Mouse (Mus musculus) c-Kit-positive CD71-positive TER-119-negative erythroid progenitor cells, embryonic 14.5 days (primary cell): ENCODE data around the gene Aak1.
A peak's percentile ranks its signal among the peaks of the same experiment; 100 is the strongest.

ENCODE experiments used
- DNase-seq: peaks from one replicate; pipeline ENCODE4 v3.0.0-alpha.2; 2013; ENCODE audit warnings: low read depth

Gene Aak1

DNA sequence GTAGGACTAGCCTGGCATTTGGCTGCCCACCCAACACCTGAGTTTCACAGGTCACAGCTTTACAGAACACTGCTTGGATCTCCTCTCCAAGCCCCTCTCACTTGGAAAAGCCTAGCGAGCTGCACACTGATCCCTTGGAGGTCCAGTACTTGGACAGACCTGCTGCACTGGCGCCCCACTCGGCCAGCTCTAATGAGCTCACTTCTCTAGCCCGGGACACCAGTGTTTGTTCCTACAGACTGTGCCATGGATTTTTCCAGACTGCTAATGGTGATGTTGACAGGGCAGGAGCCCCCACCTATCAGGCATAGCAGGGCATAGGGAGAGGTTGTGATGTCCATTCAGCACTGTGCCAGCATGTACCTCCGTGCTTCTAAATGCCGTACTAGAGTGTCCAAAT is 48.2 kb downstream of the Aak1 start:
- DNase-seq = no peak

DNA sequence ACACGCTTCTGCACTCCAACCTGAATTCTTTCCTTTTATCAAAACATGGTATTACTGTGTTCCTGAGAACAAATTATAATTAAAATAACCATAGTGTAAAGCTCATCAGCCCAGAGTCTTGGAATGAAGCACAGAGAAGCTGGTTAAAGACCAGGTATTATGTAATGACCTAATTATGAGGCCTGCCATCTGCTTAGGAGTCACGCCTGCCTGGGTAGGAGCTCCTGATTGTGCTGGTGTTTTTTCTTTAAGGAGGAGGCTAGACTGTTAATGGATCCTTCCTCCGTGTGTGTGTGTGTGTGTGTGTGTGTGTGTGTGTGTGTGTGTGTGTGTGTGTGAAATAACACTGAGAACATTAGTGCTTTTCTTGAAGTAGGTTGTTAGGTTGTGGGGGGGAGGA is 49.7 kb downstream of the Aak1 start:
- no peak for DNase-seq

DNA sequence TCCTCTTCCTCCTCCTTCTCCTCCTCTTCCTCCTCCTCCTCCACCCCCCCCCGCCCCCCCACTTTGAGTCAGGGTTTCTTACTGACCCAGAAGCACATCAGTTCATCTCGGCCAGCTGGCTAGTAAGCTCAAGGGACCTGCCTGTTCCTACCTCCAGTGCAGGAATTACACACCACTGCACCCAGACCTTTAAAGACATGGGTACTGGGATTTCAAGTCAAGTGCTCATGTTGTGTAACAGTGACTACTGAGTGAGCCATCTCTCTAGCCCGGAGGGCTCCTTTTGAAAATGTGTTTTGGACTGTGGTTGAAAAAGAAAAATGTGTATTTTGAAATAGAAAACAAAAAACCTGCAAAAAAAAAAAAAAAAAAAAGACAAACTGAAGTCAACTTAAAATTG is 50.6 kb downstream of the Aak1 start:
- DNase-seq = no peak

DNA sequence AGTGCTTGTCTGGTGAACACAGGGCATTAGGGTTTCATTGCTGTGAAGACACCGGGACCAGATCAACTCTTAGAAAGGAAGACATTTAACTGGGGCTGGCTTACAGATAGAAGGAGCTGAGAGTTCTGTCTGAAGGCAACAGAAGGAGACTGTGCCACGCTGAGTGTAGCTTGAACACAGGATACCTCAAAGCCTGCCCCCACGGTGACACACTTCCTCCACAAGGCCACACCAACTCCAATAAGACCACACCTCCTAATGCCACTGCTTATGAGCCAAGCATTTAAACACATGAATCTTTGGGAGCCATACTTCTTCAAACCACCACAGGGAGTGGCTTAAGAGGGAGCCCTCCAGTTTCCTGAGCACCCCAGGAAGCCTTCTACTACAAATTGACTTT is 51.2 kb downstream of the Aak1 start:
- DNase-seq = no peak

DNA sequence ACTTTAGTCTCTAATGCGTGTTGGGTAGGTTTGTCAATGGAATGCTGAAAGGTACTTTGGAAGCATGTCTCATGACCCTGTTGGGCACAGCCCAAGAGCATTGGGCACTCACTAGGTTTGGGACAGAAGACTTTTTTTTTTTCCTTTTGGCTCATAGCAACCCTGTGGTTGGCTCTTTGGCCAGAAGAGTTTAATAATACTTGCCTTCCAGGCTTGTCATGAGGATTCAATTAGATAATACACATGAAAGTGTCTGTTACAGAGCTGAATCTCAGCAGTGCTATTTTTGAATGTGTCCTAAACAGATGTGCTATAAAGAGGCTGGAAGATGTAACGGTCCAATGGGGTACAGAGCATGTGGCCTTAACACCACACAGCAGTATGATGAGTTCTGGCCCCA is 56.2 kb downstream of the Aak1 start:
- DNase-seq = no peak

DNA sequence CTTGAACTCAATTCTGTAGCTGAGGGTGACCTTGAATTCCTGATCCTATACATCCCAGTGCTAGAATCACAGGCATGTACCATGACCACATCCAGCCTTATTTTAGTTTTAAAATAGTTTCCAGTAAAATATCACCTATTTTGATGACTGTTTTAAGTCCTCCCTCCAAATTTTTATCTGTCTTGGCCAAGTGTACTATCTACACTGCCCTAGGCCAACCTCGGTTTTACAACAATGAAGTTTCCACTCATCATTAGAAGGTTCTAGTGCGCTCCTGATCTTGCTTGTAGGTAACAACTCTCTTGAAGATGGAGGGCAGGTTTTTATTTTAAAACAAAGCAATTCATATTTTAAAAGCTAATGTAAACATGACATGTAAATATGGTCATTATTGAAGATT is 57.9 kb downstream of the Aak1 start:
- DNase-seq = no peak

DNA sequence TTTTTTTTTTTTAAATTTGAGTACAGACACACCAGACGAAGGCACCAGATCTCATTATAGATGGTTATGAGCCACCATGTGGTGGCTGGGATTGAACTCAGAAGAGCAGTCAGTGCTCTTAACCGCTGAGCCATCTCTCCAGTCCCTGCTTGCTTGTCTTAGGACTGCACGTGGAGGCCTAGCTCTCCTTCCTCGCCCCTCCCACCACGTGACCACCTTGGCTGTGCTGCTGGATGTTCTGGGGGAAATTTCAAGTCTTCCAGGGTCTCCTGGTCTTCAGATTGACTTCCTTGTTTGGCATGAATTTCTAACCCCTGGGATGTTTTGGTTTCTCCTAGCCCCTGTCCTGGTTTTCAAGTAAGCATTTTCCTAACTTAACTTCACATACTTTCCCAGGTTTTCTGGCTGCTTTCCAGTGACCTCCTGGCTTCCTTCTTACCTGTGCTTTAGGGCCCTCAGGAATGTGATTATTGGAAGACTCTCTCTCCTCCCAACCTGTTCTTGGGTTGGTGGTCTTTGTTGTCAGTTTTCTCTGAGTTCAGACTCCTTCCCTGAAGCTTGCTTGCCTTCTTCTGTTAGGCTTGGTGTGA is 59.3 kb downstream of the Aak1 start:
- no peak for DNase-seq

DNA sequence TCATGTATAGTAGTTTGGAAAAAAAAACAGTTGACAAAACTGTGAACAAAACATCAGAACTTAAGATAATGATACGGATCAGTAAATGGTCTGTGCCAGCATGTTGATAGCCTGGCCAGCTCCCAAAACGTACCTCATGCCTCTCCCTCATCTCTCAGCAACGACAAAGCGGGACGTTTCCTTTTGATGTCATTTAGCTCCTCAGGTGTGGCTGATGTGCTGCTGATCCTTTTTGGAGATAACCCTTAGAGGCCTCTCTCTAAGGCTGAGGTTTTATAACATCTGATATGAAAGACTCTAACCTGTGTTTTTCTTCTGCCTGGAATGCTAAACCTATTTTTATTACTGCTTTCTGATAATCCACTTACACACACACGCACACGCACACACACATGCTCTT is 60.6 kb downstream of the Aak1 start:
- no peak for DNase-seq

DNA sequence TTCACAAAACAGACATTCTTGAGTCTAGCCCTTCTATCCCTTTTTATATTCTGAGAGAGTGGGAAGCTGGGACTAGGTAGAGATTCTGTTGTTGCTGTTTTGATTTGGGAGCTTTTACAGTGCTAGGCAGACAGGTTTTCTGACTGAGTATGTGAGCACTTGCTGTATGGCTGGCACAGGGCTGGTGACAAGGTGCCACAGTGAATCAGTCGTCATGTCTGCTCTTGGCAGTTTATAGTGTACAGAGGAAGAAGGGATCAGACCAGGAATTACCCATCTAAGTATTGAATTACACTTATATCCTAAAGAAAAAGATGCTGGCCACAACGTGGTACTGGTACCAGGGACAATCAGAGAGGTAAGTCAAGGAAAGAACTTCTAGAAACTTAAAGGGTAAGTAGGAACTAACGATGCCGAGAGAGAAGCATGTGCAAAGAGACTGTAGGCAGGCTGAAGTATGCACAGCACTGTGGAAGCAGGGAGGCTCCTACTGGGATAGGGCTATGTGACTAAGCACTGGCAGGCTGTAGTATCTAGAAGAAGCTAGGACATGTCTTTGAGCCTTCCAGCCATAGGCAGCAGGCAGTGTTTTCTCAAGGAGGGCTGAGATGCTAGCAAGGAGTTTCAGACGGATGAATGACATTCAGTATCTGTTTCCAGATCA is 67.0 kb downstream of the Aak1 start:
- no peak for DNase-seq

DNA sequence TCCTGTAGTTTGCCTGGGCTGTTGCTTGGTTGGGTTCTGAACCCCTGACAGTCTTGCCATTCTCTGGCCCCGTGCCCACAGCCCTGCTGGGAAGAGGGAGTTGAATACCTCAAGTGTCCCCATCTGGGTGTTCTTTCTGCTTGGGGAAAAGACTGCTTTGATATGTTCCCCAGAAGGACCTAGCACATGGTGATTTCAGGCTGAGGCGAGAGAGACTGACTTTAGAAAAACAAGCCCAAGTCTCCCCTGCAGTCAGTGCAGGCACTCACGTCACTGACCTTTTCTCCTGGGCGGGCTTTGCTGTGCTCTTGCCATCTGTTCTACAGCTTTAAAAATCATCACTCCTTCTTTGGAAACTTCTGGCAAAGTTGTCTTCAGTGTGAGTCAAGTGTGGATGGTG is 67.9 kb downstream of the Aak1 start:
- no peak for DNase-seq

DNA sequence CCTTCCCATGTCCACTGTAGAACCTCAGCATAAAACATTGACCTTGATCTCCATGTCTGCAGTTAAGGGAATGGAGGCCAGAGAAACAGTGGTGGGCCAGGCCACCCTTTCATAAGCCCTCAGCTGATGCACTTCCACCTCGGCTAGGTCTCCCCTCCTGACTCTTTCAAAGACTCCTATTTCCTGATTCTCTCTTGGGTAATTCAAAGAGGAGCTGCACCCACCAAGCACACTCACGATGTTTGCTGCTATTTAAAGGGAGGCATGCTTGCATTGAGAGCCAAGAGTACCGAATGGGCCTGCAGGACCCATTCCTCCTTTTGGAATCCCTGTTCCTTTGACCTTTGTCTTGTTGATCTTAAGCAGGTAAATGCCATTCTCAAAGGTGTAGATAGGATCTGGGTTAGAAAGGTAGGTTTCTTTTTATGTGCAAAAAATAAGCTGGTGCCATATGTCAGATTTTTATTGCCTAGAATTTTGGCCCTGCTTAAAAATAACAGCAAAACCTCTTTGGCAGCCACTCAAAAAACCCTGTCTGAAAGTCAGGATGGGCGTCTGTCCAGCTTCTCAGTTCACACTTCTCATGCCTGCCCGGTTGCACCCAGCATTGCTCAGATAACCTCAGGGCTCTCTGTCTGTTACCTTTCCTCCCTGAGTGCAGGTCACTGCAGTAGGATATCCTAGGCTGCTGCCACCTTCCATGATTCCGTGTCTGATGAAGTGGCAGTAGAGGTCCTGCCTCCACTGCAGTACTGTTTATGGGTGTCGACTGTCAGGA is 68.9 kb downstream of the Aak1 start:
- no peak for DNase-seq

DNA sequence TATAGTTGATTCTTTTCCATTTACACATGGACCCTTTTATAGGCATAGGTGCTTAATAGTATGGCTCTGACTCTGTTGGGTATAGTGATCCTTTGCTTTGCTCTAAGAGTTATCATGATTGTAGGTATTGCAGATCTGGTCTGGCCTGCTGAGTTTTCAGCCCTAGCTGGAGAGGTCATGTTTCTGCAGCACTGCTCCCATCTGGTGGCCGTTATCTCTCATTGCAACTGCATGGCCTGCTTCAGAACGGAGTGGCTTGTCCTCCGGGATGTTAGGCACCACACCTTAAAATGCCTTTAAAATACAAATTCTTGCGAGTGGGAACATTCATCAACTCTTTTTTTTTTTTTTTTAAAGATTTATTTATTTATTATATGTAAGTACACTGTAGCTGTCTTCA is 72.6 kb downstream of the Aak1 start:
- peak; percentile 66 for DNase-seq

DNA sequence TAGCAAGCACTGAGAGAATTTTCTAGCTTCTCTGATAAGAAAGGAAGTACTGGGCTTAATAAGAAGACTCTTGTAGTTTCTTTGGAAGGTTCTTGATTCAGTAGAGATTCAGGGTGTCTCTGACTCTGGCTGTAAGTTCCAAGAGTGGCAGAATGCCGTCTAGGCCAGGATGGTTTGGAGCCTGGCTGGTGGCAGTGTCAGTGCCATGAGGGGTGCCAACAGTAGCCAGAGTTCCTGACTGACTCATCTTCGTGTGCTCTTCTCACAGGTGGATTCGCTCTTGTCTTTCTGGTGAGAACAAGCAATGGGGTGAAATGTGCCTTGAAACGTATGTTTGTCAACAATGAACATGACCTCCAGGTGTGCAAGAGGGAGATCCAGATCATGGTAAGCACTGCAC is 75.4 kb downstream of the Aak1 start:
- DNase-seq = no peak

DNA sequence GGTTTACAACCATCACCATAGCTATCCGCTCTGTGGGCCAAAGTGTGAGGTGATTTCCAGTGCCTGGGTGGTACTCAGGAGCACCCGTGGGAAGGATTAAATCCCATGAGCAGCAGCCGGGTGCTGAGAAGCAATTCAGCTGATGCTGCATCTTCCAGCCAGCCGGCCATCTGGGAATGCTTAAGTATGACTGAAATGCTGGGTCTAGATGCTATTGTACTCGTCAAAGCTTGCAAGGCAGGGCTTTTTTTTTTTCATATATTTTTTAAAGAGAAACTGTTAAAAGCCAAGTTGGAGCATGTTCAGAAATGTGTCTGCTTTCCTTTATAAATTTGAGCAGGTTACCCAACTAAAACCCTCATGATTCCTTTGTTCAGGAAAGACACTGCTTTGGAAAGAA is 85.2 kb downstream of the Aak1 start:
- no peak for DNase-seq

DNA sequence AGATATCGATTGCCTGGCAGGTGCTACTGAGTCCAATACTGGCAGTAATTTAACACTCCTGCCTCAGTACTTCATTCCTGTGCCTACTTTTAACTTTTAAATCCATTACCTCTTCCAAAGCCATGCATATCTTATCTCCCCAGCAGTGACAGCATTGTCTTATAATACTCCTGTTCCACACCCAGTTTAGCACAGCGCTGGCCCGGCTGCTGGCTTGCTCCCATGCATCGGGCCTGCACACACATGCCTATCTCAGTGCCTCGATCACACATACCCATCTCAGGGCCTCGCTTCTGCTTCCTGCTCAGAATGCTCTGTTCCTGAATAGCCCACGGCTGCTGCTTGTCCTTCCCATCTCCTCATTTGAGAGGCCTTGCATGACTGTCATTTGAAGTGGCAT is 90.5 kb downstream of the Aak1 start:
- peak; percentile 46 for DNase-seq

DNA sequence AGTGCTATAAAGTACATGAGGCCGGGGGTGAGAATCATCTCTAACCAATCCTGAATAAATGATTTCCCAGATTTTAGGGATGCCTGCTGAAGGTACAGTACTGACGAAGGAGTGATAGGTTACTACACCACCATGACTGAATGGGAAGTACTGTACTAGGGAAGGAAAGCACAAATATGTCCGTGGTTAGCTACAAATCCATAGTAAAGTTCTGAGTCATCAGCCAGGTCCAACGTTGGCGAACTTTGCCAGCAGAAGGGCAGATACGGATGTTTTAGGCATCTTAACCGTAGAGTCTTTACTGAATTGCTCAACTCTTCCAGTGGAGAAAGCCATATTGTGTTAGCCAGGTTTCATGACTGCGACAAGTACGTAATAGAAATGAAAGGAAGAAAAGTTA is 91.6 kb downstream of the Aak1 start:
- no peak for DNase-seq

DNA sequence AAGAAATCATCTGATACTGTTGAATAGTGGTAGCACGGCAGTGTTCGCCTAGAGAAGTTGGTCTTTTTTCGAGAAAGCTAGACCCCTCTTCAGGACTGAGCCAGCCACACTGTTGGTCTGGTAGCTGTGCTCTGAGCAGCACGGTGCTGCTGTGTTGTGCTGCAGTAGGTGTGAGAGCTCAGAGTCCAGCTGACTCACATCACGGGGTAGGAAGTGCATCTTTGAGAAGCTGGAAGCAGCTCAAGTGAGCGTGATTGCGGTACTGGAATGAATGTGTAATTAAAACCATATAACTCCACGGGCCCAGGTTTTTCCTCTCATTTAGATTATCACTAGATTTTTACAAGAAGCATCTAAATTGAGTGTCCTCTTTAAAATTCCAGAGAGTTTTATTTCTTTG is 97.8 kb downstream of the Aak1 start:
- DNase-seq = no peak

DNA sequence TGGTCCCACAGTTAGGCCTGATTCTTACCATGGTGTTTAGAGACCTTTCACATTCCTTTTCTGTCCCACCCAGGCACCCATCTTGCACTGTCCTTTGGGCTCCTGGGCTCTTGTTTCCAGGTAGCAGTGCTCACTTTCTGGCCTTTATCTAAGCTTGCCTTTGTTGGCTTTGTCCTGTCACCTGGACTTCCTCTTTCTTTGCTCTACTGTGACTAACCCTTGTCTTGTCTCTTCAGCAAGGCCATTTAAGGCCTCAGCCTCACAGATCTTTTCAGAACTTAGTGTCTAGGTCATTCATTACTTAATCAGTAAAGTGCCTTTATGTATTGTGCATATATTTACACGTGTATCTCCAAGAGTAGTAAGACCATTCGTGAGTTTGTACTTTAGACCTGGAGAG is 99.4 kb downstream of the Aak1 start:
- DNase-seq = no peak

DNA sequence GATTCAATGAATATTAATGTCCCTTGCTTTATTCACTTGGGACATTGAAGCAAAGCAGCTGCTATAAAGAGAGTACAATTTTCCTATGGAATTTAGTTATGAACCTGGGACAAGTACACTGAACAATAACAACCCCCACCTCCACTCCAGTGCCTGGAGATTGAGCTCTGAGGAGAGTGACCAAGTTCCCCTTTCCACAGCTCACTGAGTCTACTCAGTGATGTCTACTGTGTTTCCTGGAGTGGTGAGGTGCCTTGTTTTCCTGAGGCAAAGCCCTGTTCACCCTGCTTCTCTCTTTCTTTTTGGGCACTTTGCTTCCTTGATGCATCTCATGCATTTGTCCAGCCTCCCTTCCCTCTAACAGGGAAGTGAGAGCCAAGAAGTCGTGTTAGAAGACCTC is 100.8 kb downstream of the Aak1 start:
- no peak for DNase-seq

DNA sequence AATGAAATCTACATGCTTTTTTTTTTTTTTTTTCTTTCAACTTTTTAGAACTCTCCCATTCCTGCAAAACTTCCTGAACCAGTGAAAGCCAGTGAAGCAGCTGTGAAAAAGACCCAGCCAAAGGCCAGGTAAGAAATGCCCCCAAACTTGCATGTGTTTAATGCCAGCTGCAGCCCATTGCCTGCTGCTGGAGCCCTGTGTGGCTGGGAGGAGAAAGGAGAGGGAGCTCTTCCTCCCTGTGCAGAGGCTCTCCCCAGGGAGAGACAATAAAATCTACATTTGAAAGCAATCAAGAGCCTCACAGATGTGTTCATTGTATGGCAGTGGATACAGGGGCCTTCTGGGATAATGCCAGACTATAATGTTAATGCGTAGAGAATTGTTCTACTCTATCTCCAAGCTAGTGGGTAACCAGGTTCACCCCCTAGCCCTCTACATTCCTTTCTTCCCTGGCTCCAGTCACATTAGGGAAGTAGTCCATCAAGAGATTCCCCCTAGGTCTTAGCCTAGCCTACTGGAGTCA is 101.5 kb downstream of the Aak1 start:
- no peak for DNase-seq

DNA sequence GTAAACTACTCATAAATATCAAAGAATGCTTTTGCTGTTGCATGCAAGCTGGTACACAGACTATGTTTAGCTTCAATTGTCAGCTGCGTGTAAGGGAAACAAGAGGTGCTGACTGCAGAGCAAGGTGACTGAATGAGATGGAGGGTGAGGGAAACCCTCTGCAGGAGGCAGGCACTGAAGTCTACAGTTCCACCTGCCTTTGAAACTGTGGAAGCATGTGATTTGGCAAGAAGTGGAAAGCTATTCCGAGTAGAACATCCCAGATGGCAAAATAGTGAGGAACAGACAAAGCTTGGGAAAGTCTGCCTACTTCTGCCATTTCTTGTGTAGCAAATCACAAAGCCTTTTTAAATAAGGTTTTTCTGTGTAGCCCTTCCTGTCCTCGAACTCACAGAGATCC is 106.4 kb downstream of the Aak1 start:
- no peak for DNase-seq

DNA sequence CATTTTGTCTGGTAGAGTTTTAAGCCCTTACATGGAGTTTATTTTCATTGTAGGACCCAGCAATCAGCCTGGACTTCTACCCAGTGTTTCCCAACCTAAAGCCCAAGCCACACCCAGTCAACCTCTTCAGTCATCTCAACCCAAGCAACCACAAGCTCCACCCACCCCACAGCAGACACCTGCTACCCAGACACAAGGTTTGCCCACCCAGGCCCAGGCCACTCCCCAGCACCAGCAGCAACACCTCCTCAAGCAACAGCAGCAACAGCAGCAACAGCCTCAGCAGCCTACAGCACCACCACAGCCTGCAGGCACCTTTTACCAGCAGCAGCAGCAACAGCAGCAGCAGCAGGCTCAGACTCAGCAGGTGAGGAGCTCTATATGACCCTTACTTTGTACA is 106.9 kb downstream of the Aak1 start:
- no peak for DNase-seq

DNA sequence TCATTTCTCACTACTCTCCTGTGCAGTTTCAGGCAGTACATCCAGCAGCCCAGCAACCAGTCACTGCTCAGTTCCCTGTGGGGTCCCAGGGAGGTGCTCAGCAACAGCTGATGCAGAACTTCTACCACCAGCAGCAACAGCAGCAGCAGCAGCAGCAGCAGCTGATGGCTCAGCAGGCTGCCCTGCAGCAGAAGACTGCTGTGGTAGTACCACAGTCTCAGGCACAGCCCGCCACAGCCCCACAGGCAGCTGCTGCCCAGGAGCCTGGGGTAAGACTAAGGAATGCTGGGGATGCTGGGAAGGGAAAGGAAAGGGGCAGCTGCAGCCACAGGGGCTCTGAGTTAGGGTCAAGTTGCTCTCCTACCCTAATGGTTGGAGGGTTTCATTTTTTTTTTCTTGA is 109.7 kb downstream of the Aak1 start:
- DNase-seq = no peak
